Comparison of ENCODE assay signal across 9 mouse cellular contexts in genomic region chr11:97664771-97665240, GRCm38 (mm10). TPM values are rescaled to one million over a fixed set of nuclear protein-coding genes. Genes with fewer than 3 reads are reported as not detected.
A peak's percentile ranks its signal among the peaks of the same experiment; 100 is the strongest.
DNase-seq lines count a peak whose midpoint lies in the region; ATAC-seq and TF ChIP-seq lines count a peak whose summit lies in the region.
"Had no signal": no experiment of that assay in that cellular context is flagged by ENCODE, and none has a peak within 500 bp of the region (broad histone marks: within the 10 kb centered on the region; RNA-seq: fewer than 3 reads in every experiment).

No protein-coding gene starts in this region.

- peak overlapping the region; percentile 92 for H3K27ac ChIP-seq in heart, adult 2 months
- no peak overlapping the region for H3K27ac ChIP-seq in hindbrain, embryonic 16.5 days (ENCODE audit: low read depth, low read length)
- peak overlapping the region; percentile 98; the same call in 1 of the 2 replicates for H3K27ac ChIP-seq in lung, embryonic 16.5 days (ENCODE audit: low read length)
- H3K27ac ChIP-seq: macrophage had no signal

- no peaks in the 10 kb centered on the region for H3K27me3 ChIP-seq in heart, adult 2 months (ENCODE audit: control insufficient read depth, insufficient read depth, low read length)
- H3K27me3 ChIP-seq in hindbrain, embryonic 16.5 days (replicated peaks; ENCODE audit: control insufficient read depth, insufficient read depth, low read length), result peaks cover 9% of the 10 kb centered on the region
- peaks cover 7% of the 10 kb centered on the region for H3K27me3 ChIP-seq in lung, embryonic 16.5 days (ENCODE audit: control insufficient read depth, insufficient read depth, low read depth, low read length)

- 0 out of 2 replicates have a peak, but pooled peaks have one; percentile 11 for TF ChIP-seq EP300 in heart, adult 2 months (IDR thresholded peaks at IDR 0.05; ENCODE audit: insufficient read depth, low read depth, low read length)

- TF ChIP-seq CTCF in heart, adult 2 months (IDR thresholded peaks at IDR 0.05), result peak; percentile 45
- peak; percentile 6; the same call in 1 of the 2 replicates for TF ChIP-seq CTCF in brain, embryonic 14.5 days (IDR thresholded peaks at IDR 0.05; ENCODE audit: borderline replicate concordance, extremely low read depth, insufficient read depth, insufficient read length)

- H3K79me2 ChIP-seq in heart, adult 2 months (replicated peaks; ENCODE audit: control insufficient read depth, insufficient read depth, low read length), result no peaks in the 10 kb centered on the region; the same call in 1 of the 2 replicates

- DNase-seq in heart, adult 2 months, result no peak
- DNase-seq in heart, postnatal 14 days, result no peak
- no peak for DNase-seq in brain, embryonic 14.5 days (ENCODE audit: low read depth)
- DNase-seq in thymus, postnatal 4 days, result peak; percentile 55
- no peak for DNase-seq in gastrocnemius, postnatal 10 days
- DNase-seq in right cerebral cortex, adult 18-20 months, result no peak

- ATAC-seq in hindbrain, embryonic 16.5 days, result no peak
- no peak for ATAC-seq in lung, embryonic 16.5 days (ENCODE audit: low read depth)

- WGBS in heart, adult 2 months, result 23% methylated on average over 6 of the region's 6 CpGs
- WGBS in hindbrain, embryonic 16.5 days, result 32% methylated on average over 6 of the region's 6 CpGs
- WGBS in lung, embryonic 16.5 days, result 26% methylated on average over 6 of the region's 6 CpGs

- intact Hi-C loops in heart, adult 2 months (cut with DNase I), result loop anchor here (1.0 kb wide), 1 partner anchor 20 kb away; the partner anchor contains the start of gene Cisd3
- intact Hi-C loops in heart, postnatal 14 days (cut with DNase I), result loop anchor here (1.0 kb wide), 1 partner anchor 21 kb away; no protein-coding TSS in a partner anchor

- H3K4me2 ChIP-seq in hindbrain, embryonic 16.5 days (ENCODE audit: low read length), result peak overlapping the region; percentile 90
- H3K4me2 ChIP-seq in lung, embryonic 16.5 days (ENCODE audit: low read depth, low read length), result peak overlapping the region; percentile 74

- H3K9me3 ChIP-seq in hindbrain, embryonic 16.5 days (ENCODE audit: control insufficient read depth, low read length), result no peaks in the 10 kb centered on the region
- no peaks in the 10 kb centered on the region for H3K9me3 ChIP-seq in lung, embryonic 16.5 days (ENCODE audit: control insufficient read depth, low read length)

- H3K4me3 ChIP-seq in heart, adult 2 months, result peak overlapping the region; percentile 74
- peak overlapping the region; percentile 88 for H3K4me3 ChIP-seq in hindbrain, embryonic 16.5 days (ENCODE audit: low read length)
- H3K4me3 ChIP-seq in lung, embryonic 16.5 days (ENCODE audit: low read length), result peak overlapping the region; percentile 87

- H3K4me1 ChIP-seq in heart, adult 2 months (ENCODE audit: control insufficient read depth, insufficient read depth, low read length), result peaks cover 9% of the 10 kb centered on the region
- H3K4me1 ChIP-seq in hindbrain, embryonic 16.5 days (ENCODE audit: control insufficient read depth, insufficient read depth, low read depth, low read length), result peaks cover 46% of the 10 kb centered on the region
- H3K4me1 ChIP-seq in lung, embryonic 16.5 days (replicated peaks; ENCODE audit: control insufficient read depth, insufficient read depth, low read length), result peaks cover 41% of the 10 kb centered on the region

- peak overlapping the region; percentile 33; the same call in 1 of the 2 replicates for H3K9ac ChIP-seq in heart, adult 2 months (ENCODE audit: low read depth, low read length)
- H3K9ac ChIP-seq in hindbrain, embryonic 16.5 days (ENCODE audit: low read depth, low read length), result peak overlapping the region; percentile 41; the same call in 1 of the 2 replicates
- peak overlapping the region; percentile 87 for H3K9ac ChIP-seq in lung, embryonic 16.5 days (ENCODE audit: low read length)

- H3K36me3 ChIP-seq in heart, adult 2 months (ENCODE audit: control insufficient read depth, insufficient read depth, low read length), result no peaks in the 10 kb centered on the region
- peaks cover 6% of the 10 kb centered on the region for H3K36me3 ChIP-seq in hindbrain, embryonic 16.5 days (ENCODE audit: control insufficient read depth, insufficient read depth, low read length)
- H3K36me3 ChIP-seq in lung, embryonic 16.5 days (ENCODE audit: control insufficient read depth, insufficient read depth, low read length), result peaks cover 29% of the 10 kb centered on the region

- TF ChIP-seq POLR2A in heart, adult 2 months (IDR thresholded peaks at IDR 0.05; ENCODE audit: insufficient read depth, low read depth, low read length), result no peak
- TF ChIP-seq POLR2A in brain, embryonic 14.5 days (IDR thresholded peaks at IDR 0.05; ENCODE audit: borderline replicate concordance, extremely low read depth, insufficient read depth, insufficient read length, poor library complexity, severe bottlenecking), result no peak

RNA-seq across cellular contexts. Expression of gene Mllt6, which starts 1.6 kb away (rescaled TPM):
- 10 to 100 TPM; 67.1 to 72.5 TPM for total RNA-seq in heart, adult 2 months (2021)
- polyA plus RNA-seq in heart, adult 2 months (2012; rRNA removed), result 37.9 and 46.2 TPM in 2 replicates
- total RNA-seq in heart, postnatal 14 days (2021), result 10 to 100 TPM; 58.1 to 61.7 TPM
- 40.8 and 49.6 TPM in 2 replicates for polyA plus RNA-seq in brain, embryonic 14.5 days (2012; rRNA removed)
- polyA plus RNA-seq in hindbrain, embryonic 16.5 days (2015; fragmentation: Nextera tagmentation; extraction: Ambion mirVana), result 3.1 and 3.3 TPM in 2 replicates
- 3.4 and 4.0 TPM in 2 replicates for polyA plus RNA-seq in lung, embryonic 16.5 days (2015; fragmentation: Nextera tagmentation; extraction: Ambion mirVana)
- total RNA-seq in gastrocnemius, postnatal 10 days (2021), result 10 to 100 TPM; 32.2 to 32.4 TPM

RNA-seq across cellular contexts. Expression of gene Cisd3, which starts 20.8 kb away (rescaled TPM):
- 100 to 1,000 TPM; 130 to 137 TPM for total RNA-seq in heart, adult 2 months (2021)
- polyA plus RNA-seq in heart, adult 2 months (2012; rRNA removed), result 82.7 and 106 TPM in 2 replicates
- total RNA-seq in heart, postnatal 14 days (2021), result 100 to 1,000 TPM; 146 to 147 TPM
- 13.1 and 13.5 TPM in 2 replicates for polyA plus RNA-seq in brain, embryonic 14.5 days (2012; rRNA removed)
- 37.2 and 42.4 TPM in 2 replicates for polyA plus RNA-seq in hindbrain, embryonic 16.5 days (2015; fragmentation: Nextera tagmentation; extraction: Ambion mirVana)
- 57.5 and 66.6 TPM in 2 replicates for polyA plus RNA-seq in lung, embryonic 16.5 days (2015; fragmentation: Nextera tagmentation; extraction: Ambion mirVana)
- total RNA-seq in gastrocnemius, postnatal 10 days (2021), result 10 to 100 TPM; 84.5 to 99.4 TPM

RNA-seq across cellular contexts. Expression of gene Epop, which starts 35.3 kb away (rescaled TPM):
- 1 to 10 TPM; 1.4 to 2.6 TPM for total RNA-seq in heart, adult 2 months (2021)
- 0.44 and 0.61 TPM in 2 replicates for polyA plus RNA-seq in heart, adult 2 months (2012; rRNA removed)
- total RNA-seq in heart, postnatal 14 days (2021), result 1 to 10 TPM in 1 of 2 experiments, under 1 TPM in 1; 0.93 to 1.2 TPM
- 7.0 and 9.9 TPM in 2 replicates for polyA plus RNA-seq in brain, embryonic 14.5 days (2012; rRNA removed)
- 1.2 and 1.4 TPM in 2 replicates for polyA plus RNA-seq in hindbrain, embryonic 16.5 days (2015; fragmentation: Nextera tagmentation; extraction: Ambion mirVana)
- 1.1 and 2.1 TPM in 2 replicates for polyA plus RNA-seq in lung, embryonic 16.5 days (2015; fragmentation: Nextera tagmentation; extraction: Ambion mirVana)
- under 1 TPM; 0.59 to 0.68 TPM for total RNA-seq in gastrocnemius, postnatal 10 days (2021)

RNA-seq across cellular contexts. Expression of gene Pcgf2, which starts 35.5 kb away (rescaled TPM):
- total RNA-seq in heart, adult 2 months (2021), result 1 to 10 TPM; 4.1 to 5.6 TPM
- polyA plus RNA-seq in heart, adult 2 months (2012; rRNA removed), result 9.5 and 17.8 TPM in 2 replicates
- total RNA-seq in heart, postnatal 14 days (2021), result 10 to 100 TPM; 11.1 to 12.9 TPM
- 175 and 188 TPM in 2 replicates for polyA plus RNA-seq in brain, embryonic 14.5 days (2012; rRNA removed)
- 15.4 and 19.2 TPM in 2 replicates for polyA plus RNA-seq in hindbrain, embryonic 16.5 days (2015; fragmentation: Nextera tagmentation; extraction: Ambion mirVana)
- polyA plus RNA-seq in lung, embryonic 16.5 days (2015; fragmentation: Nextera tagmentation; extraction: Ambion mirVana), result 16.2 and 16.5 TPM in 2 replicates
- total RNA-seq in gastrocnemius, postnatal 10 days (2021), result 10 to 100 TPM; 11.9 to 18.6 TPM

RNA-seq across cellular contexts. Expression of gene Psmb3, which starts 38.4 kb away (rescaled TPM):
- 100 to 1,000 TPM; 135 to 139 TPM for total RNA-seq in heart, adult 2 months (2021)
- 273 and 314 TPM in 2 replicates for polyA plus RNA-seq in heart, adult 2 months (2012; rRNA removed)
- total RNA-seq in heart, postnatal 14 days (2021), result 100 to 1,000 TPM; 161 to 169 TPM
- polyA plus RNA-seq in brain, embryonic 14.5 days (2012; rRNA removed), result 356 and 525 TPM in 2 replicates
- polyA plus RNA-seq in hindbrain, embryonic 16.5 days (2015; fragmentation: Nextera tagmentation; extraction: Ambion mirVana), result 422 and 438 TPM in 2 replicates
- polyA plus RNA-seq in lung, embryonic 16.5 days (2015; fragmentation: Nextera tagmentation; extraction: Ambion mirVana), result 430 and 457 TPM in 2 replicates
- 100 to 1,000 TPM; 174 to 190 TPM for total RNA-seq in gastrocnemius, postnatal 10 days (2021)

Comparison
In these comparisons a context has a peak if more than half of its experiments do, and no peak if none do; other contexts are left out.
1. H3K9ac ChIP-seq: peak in every context shown above with its lines; median percentile 87 in lung, embryonic 16.5 days; 41 in hindbrain, embryonic 16.5 days; 33 in heart, adult 2 months.